8 mouse cellular contexts compared by ENCODE assay signal in genomic region chr2:3799767-3800554, GRCm38 (mm10).
DNase-seq lines count a peak whose midpoint lies in the region; ATAC-seq and TF ChIP-seq lines count a peak whose summit lies in the region.

No protein-coding gene starts in this region.

- H3K27me3 ChIP-seq in forebrain, embryonic 16.5 days (replicated peaks; ENCODE audit: control insufficient read depth, insufficient read depth, low read length): no peaks in the 10 kb centered on the region

- H3K4me3 ChIP-seq in left cerebral cortex, adult 2 months: peak overlapping the region; percentile 26
- peak overlapping the region; percentile 34 for H3K4me3 ChIP-seq in forebrain, embryonic 16.5 days (replicated peaks; ENCODE audit: low read length)

- no peak overlapping the region for H3K27ac ChIP-seq in left cerebral cortex, adult 2 months
- no peak overlapping the region for H3K27ac ChIP-seq in forebrain, embryonic 16.5 days (ENCODE audit: low read length)

- peak overlapping the region; percentile 60 for H3K4me2 ChIP-seq in forebrain, embryonic 16.5 days (ENCODE audit: low read length)

- TF ChIP-seq CTCF in left cerebral cortex, adult 2 months (IDR thresholded peaks at IDR 0.05): peak; percentile 80

- intact Hi-C loops in left cerebral cortex, adult 2 months (cut with DNase I): loop anchor here (2.0 kb wide), 2 partner anchors 253 to 451 kb away; no protein-coding TSS in a partner anchor
- intact Hi-C loops in left cerebral cortex, postnatal 36 days (cut with DNase I): loop anchor here (1.0 kb wide), 1 partner anchor 254 kb away; no protein-coding TSS in a partner anchor

- peaks cover 9% of the 10 kb centered on the region for H3K4me1 ChIP-seq in forebrain, embryonic 16.5 days (replicated peaks; ENCODE audit: control insufficient read depth, insufficient read depth, low read length)

- H3K9ac ChIP-seq in forebrain, embryonic 16.5 days (replicated peaks; ENCODE audit: low read depth, low read length): peak overlapping the region; percentile 48

- WGBS in forebrain, embryonic 16.5 days: 8% methylated on average over 18 of the region's 18 CpGs

- ATAC-seq in forebrain, embryonic 16.5 days: peak; percentile 78

- peak; percentile 23 to 30 for DNase-seq in left cerebral cortex, adult 2 months (ENCODE audit: extremely low spot score in 1 of 2, low spot score in 2 of 2)
- no peak for DNase-seq in left cerebral cortex, adult 8-10 months (ENCODE audit: low spot score in 2 of 2)
- DNase-seq in cerebellum, adult 8-10 months: peak; percentile 60
- peak; percentile 86 for DNase-seq in induced T-regulatory cell, adult 2 months (ENCODE audit: low read depth)
- DNase-seq in left cerebral cortex, postnatal 36 days (ENCODE audit: low spot score in 2 of 2): peak; percentile 7 to 18
- DNase-seq in mesoderm, embryonic 11.5 days (ENCODE audit: low read depth, low spot score): peak; percentile 70
- DNase-seq in spleen, adult 12 weeks (ENCODE audit: low spot score): peak; percentile 16

- H3K9me3 ChIP-seq in forebrain, embryonic 16.5 days (ENCODE audit: control insufficient read depth, low read length): no peaks in the 10 kb centered on the region

- H3K36me3 ChIP-seq in forebrain, embryonic 16.5 days (ENCODE audit: control insufficient read depth, insufficient read depth): no peaks in the 10 kb centered on the region

Comparison
In these comparisons a context has a peak if more than half of its experiments do, and no peak if none do; other contexts are left out.
1. DNase-seq: peak in left cerebral cortex, adult 2 months (2 of 2), cerebellum, adult 8-10 months (single experiment), induced T-regulatory cell, adult 2 months (single experiment), left cerebral cortex, postnatal 36 days (2 of 2), mesoderm, embryonic 11.5 days (single experiment) and spleen, adult 12 weeks (single experiment); none in left cerebral cortex, adult 8-10 months (0 of 2).